Mouse (Mus musculus) left cerebral cortex, adult 6 months (tissue): ENCODE data around the gene Zbtb49. TPM values are rescaled to one million over a fixed set of nuclear protein-coding genes. Genes with fewer than 3 reads are reported as not detected.

Experiments used
- long read RNA-seq, 2 experiments: library from polyadenylated mRNA; unstranded; transcript quantifications; one replicate each; pipeline ENCODE4 v2.0.0; 2019 to 2020
- polyA plus RNA-seq: library from polyadenylated mRNA; unstranded; fragments of <200 nt; fragmentation: Nextera tagmentation; gene quantifications from 2 replicates; pipeline ENCODE4 v1.2.3, GENCODE M21; 2021

Gene Zbtb49
- 4.2 and 4.3 TPM in 2 replicates for polyA plus RNA-seq
- long read RNA-seq, experiment 1, transcript Zbtb49-201 (8 exons, 2,978 nt): major isoform, 12 of 29 reads
- long read RNA-seq, experiment 1, partial matches to known transcripts: 2 of 29 reads
- long read RNA-seq, experiment 1, other reads (novel, unspliced or antisense): 11 of 29 reads
- long read RNA-seq, experiment 2, partial matches to known transcripts: 3 of 7 reads
- long read RNA-seq, experiment 2, other reads (novel, unspliced or antisense): 1 of 7 reads

DNA sequence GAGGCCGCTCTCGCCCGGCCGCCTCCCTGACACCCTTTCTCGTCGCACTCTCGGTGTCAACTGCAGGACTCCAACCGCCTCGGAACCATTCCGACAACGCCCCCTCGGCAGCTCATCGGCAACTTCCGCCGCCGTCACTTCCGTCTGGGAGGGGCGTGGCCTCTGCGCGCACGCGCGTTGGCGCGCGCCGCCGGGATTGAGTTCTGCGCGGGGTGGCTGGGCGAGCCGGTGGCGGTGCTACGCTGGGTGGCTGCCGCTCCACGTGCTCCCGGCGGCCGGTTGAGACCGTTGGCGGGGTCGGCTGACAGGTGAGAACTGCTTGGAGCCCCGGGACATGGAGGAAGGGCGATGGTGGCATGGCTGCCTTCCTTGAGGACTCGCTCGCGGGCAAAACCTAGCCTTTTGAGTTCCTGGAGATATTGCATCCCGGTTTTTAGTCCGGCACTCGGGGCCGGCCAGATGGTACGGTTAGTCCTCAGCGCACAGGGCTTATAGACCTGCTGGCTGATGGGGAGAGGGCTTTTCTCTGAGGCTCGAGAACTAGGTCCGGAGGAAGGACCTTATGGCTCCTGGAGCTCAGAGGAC, at the start of gene Zbtb49, which contains the start of gene Lyar:
Zbtb49 (minus strand) TSS at position 130 of the 585 bp plus-strand sequence.
Lyar (plus strand) TSS at position 143 of the 585 bp plus-strand sequence.

DNA sequence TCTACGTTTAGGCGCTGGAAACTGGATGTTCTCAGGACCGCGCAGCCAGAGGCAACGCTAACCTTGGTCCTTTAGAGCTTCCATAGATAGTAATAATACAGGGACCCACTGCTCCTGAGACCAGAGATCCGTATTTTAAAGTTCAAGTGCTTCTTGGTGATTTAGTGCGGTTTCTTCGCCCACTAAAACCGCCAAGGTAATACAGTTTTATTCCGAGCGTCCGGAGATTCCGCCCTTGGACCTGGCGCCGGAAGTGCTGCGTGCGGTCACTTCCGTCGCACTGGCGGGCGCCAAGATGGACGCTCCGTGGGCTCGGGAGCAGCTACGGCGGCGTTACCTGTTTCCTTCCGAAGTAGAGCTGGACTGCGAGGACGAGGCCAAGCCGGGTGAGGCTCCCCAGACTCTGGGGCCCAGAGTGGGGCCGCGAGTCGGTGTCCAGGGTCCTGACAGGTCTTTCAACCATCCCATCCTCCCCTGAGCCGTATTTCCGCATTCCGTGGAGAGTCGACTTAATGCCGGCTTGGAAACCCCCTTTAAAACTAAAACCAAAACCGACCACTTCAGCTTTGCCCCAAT, 39.9 kb upstream of the Zbtb49 start, which contains the start of gene Tmem128:
Tmem128 (plus strand) TSS at position 79 of the 576 bp plus-strand sequence.

DNA sequence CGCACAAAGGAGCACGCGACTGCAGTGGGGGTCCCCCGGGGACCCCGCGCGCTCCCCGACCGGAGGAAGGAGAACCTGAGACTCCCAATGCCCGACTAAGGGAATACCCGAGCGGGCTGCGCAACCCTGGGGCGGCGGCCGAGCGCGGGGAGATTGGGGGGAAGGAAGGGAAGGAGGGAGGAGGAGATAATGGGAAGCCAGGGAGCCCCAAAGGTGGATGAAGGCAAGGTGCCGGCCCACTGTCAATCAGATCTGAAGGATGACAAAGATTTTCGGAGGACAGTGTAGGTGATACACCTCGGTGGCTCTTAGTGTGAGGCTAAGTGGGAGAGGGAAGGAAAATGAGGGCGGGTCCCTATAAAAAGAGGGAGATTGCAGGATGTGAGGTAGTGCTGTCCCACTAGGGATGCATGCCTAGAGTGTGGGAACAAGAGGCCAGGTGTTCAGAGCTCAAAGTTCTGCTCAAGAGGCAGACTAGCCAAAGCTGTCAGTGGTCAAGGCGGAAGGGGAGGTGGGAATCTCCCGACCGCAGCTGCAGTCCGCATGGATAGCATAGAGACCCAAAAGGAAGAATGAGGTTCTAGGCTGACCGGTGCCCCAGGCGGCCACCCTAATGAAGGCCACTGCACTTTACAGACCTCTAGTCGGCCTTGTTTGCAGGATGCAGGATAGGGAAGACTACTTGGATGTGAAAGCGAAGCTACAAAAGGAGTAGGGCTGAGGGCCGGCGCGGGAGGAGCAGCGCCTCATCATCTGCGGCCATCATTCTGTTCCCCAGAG, 60.4 kb downstream of the Zbtb49 start, which contains the start of gene Nsg1:
Nsg1 (minus strand) TSS at position 274 of the 780 bp plus-strand sequence.

Other genes starting within 250 kb of the Zbtb49 start
- 44.8 and 49.4 TPM in 2 replicates for gene Stx18, start 181.7 kb downstream of the Zbtb49 start, polyA plus RNA-seq
- gene Nsg1, start 60.5 kb downstream of the Zbtb49 start, polyA plus RNA-seq: 232 and 243 TPM in 2 replicates
- gene Lyar, start within 50 bp of the Zbtb49 start, polyA plus RNA-seq: 25.5 and 32.6 TPM in 2 replicates
- gene Tmem128, start 39.7 kb upstream of the Zbtb49 start, polyA plus RNA-seq: 45.7 and 63.8 TPM in 2 replicates
- not detected in 2 replicates for gene Otop1, start 55.5 kb upstream of the Zbtb49 start, polyA plus RNA-seq
- gene Drd5, start 98.9 kb upstream of the Zbtb49 start, polyA plus RNA-seq: 0.87 and 1.3 TPM in 2 replicates